Mouse (Mus musculus) midbrain, postnatal 0 days (tissue): Measurements from ENCODE around the gene Hfe. TPM values are rescaled to one million over a fixed set of nuclear protein-coding genes. Genes with fewer than 3 reads are reported as not detected.

Source experiments
- ATAC-seq: fragments of 200-750 bp; cut with Nextera tagmentation; 2 replicates; pipeline ENCODE4 v1.8.0; 2017; ENCODE audit warnings: moderate number of reproducible peaks, mild to moderate bottlenecking, moderate TSS enrichment, moderate library complexity; ENCODE audit not compliant: low FRiP score
- DNase-seq: peaks from one replicate; pipeline ENCODE4 v3.0.0-alpha.2; 2015; ENCODE audit warnings: low spot score
- H3K27ac ChIP-seq: fragments of 300-500 bp; sonication (generic); 2 replicates; pipeline ENCODE4 v1.5.1; 2014; ENCODE audit warnings: low read depth, mild to moderate bottlenecking, low read length, mixed read lengths
- H3K27me3 ChIP-seq: fragments of 300-500 bp; sonication (generic); 2 replicates; pipeline ENCODE4 v1.6.1; 2014; ENCODE audit warnings: low read length, control low read depth, mixed read lengths; ENCODE audit not compliant: insufficient read depth
- H3K36me3 ChIP-seq: fragments of 300-500 bp; sonication (generic); 2 replicates; pipeline ENCODE4 v1.6.1; 2014; ENCODE audit warnings: low read length, control low read depth, mixed read lengths; ENCODE audit not compliant: insufficient read depth
- H3K4me1 ChIP-seq: fragments of 300-500 bp; sonication (generic); 2 replicates; pipeline ENCODE4 v1.6.1; 2014; ENCODE audit warnings: mild to moderate bottlenecking, control low read depth, antibody characterized with exemption, low read length, mixed read lengths; ENCODE audit not compliant: insufficient read depth
- H3K4me2 ChIP-seq: fragments of 300-500 bp; sonication (generic); 2 replicates; pipeline ENCODE4 v1.6.1; 2014; ENCODE audit warnings: low read depth, mild to moderate bottlenecking, low read length, mixed read lengths; ENCODE audit not compliant: poor library complexity, severe bottlenecking
- H3K4me3 ChIP-seq: fragments of 300-500 bp; sonication (generic); 2 replicates; pipeline ENCODE4 v1.5.1; 2014; ENCODE audit warnings: low read depth, mild to moderate bottlenecking, low read length, moderate library complexity
- H3K9ac ChIP-seq: fragments of 300-500 bp; sonication (generic); replicated peaks from 2 replicates; pipeline ENCODE4 v1.6.1; 2014; ENCODE audit warnings: mild to moderate bottlenecking, low read length, moderate library complexity, mixed read lengths; ENCODE audit not compliant: poor library complexity, severe bottlenecking
- H3K9me3 ChIP-seq: fragments of 300-500 bp; sonication (generic); 2 replicates; pipeline ENCODE4 v1.6.1; 2016; ENCODE audit warnings: low read length, control low read depth
- CTCF ChIP-seq: IDR thresholded peaks from 2 replicates; pipeline ENCODE4 v1.5.1; 2016; ENCODE audit warnings: antibody characterized with exemption, mild to moderate bottlenecking
- WGBS: fragments of 180-500 bp; shearing (Covaris S2); extraction: QIAGEN DNeasy Blood & Tissue Kit; methylation state at CpG from one replicate; pipeline ENCODE4 v1.1.7; 2014; 5-methylcytosine and 5-hydroxymethylcytosine counted together
- microRNA-seq: library from miRNA; unstranded; fragments of <30 nt; microRNA quantifications from one replicate; pipeline ENCODE4, GENCODE M21; 2016; ENCODE audit warnings: borderline number of aligned reads
- polyA plus RNA-seq: library from polyadenylated mRNA; unstranded; fragments of >200 nt; fragmentation: Nextera tagmentation; extraction: Ambion mirVana; gene quantifications from 2 replicates; pipeline ENCODE4 v1.2.1, GENCODE M21; 2015
- total RNA-seq: library from RNA; depleted of rRNA; stranded (reverse); fragments of >200 nt; gene quantifications from 2 replicates; pipeline ENCODE4 v1.2.3, GENCODE M21; 2014; rRNA removed

The Hfe gene
- total and polyA plus RNA-seq, 2 experiments from 2014 or later: 1.8 to 4.0 TPM

DNA sequence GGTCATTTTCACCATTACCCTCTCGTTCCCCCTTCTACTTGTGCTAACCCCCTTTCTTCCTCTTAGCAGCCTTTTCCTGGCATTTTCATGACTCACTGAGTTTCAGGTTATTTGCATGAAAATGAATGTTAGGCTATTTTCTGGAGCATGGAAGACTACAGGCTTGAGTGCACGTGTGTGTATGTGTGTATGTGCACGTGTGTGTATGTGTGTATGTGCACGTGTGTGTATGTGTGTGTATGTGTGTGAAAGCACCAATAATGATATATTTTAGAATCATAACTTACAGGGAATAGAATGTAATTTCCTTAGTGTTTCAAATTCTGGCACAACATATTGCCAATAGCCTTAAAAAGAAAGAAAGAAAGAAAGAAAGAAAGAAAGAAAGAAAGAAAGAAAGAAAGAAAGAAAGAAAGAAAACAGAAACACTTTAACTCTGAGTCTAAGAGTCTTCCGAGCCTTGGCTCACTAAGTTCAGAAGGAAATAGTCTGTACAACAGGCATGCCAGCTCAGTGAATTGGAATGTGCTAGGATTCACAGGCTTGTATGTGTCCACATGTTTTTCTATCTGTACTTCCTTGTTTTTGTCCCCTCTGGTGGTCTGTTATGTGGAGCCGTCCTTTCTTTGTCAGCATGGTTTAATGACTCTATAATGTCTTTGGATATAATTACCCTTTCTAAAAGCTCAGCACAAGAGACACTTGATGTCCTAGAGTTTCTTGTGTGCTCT is 50.9 kb downstream of the Hfe start:
- H3K27ac ChIP-seq: no peak overlapping the region
- no peak overlapping the region for H3K9ac ChIP-seq
- H3K36me3 ChIP-seq: no peaks in the 10 kb centered on the region
- H3K27me3 ChIP-seq: no peaks in the 10 kb centered on the region
- H3K9me3 ChIP-seq: no peaks in the 10 kb centered on the region
- no peak overlapping the region for H3K4me2 ChIP-seq
- 71% methylated on average over 6 of the region's 6 CpGs for WGBS
- TF ChIP-seq CTCF: no peak
- no peak overlapping the region for H3K4me3 ChIP-seq
- no peak for ATAC-seq
- no peaks in the 10 kb centered on the region for H3K4me1 ChIP-seq
- DNase-seq: no peak

Small RNA genes lying within 50 kb of the gene (microRNA-seq; reads per million reads assigned to microRNA genes)
- gene Gm44314 (not detected), gene Gm44350 (not detected), gene Gm44484 (not detected)

Other genes with a start within 250 kb of the Hfe start
Only the 30 nearest of the 38 such genes appear.
- 8.7 and 34.2 TPM in 2 replicates for gene Hist1h2bh, start 167.5 kb downstream of the Hfe start, total RNA-seq
- 0.16 TPM in 1 of 2 replicates, not detected in the other for gene Hist1h2bh, start 167.5 kb downstream of the Hfe start, polyA plus RNA-seq
- gene Hist1h3f, start 166.8 kb downstream of the Hfe start, total RNA-seq: 154 and 239 TPM in 2 replicates
- 0.21 and 0.23 TPM in 2 replicates for gene Hist1h3f, start 166.8 kb downstream of the Hfe start, polyA plus RNA-seq
- 684 and 753 TPM in 2 replicates for gene Hist1h4f, start 159.2 kb downstream of the Hfe start, total RNA-seq
- gene Hist1h4f, start 159.2 kb downstream of the Hfe start, polyA plus RNA-seq: not detected in 2 replicates
- 21.3 and 23.4 TPM in 2 replicates for gene Hist1h1d, start 157.6 kb downstream of the Hfe start, total RNA-seq
- gene Hist1h1d, start 157.6 kb downstream of the Hfe start, polyA plus RNA-seq: 0.04 and 0.07 TPM in 2 replicates
- gene Hist1h3e, start 148.5 kb downstream of the Hfe start, total RNA-seq: 203 and 384 TPM in 2 replicates
- gene Hist1h3e, start 148.5 kb downstream of the Hfe start, polyA plus RNA-seq: 1.2 and 1.9 TPM in 2 replicates
- gene Hist1h2ae, start 139.6 kb downstream of the Hfe start, total RNA-seq: 76.7 and 98.8 TPM in 2 replicates
- 4.5 and 5.9 TPM in 2 replicates for gene Hist1h2ae, start 139.6 kb downstream of the Hfe start, polyA plus RNA-seq
- 248 and 572 TPM in 2 replicates for gene Hist1h2bg, start 139.5 kb downstream of the Hfe start, total RNA-seq
- 2.8 and 4.5 TPM in 2 replicates for gene Hist1h2bg, start 139.5 kb downstream of the Hfe start, polyA plus RNA-seq
- gene Hist1h2bf, start 136.7 kb downstream of the Hfe start, total RNA-seq: 194 and 327 TPM in 2 replicates
- 0.43 TPM in 1 of 2 replicates, not detected in the other for gene Hist1h2bf, start 136.7 kb downstream of the Hfe start, polyA plus RNA-seq
- gene Hist1h2ad, start 136.5 kb downstream of the Hfe start, total RNA-seq: 162 and 232 TPM in 2 replicates
- not detected in 2 replicates for gene Hist1h2ad, start 136.5 kb downstream of the Hfe start, polyA plus RNA-seq
- 49.8 and 92.5 TPM in 2 replicates for gene Hist1h3d, start 135.1 kb downstream of the Hfe start, total RNA-seq
- 0.42 and 0.55 TPM in 2 replicates for gene Hist1h3d, start 135.1 kb downstream of the Hfe start, polyA plus RNA-seq
- gene Hist1h4d, start 129.3 kb downstream of the Hfe start, total RNA-seq: 900 and 1,141 TPM in 2 replicates
- 18.0 and 18.8 TPM in 2 replicates for gene Hist1h4d, start 129.3 kb downstream of the Hfe start, polyA plus RNA-seq
- 75.1 and 75.2 TPM in 2 replicates for gene Hist1h2be, start 89.7 kb downstream of the Hfe start, total RNA-seq
- gene Hist1h2be, start 89.7 kb downstream of the Hfe start, polyA plus RNA-seq: 0.32 and 0.33 TPM in 2 replicates
- gene Hist1h1e, start 88.3 kb downstream of the Hfe start, total RNA-seq: 159 and 160 TPM in 2 replicates
- gene Hist1h1e, start 88.3 kb downstream of the Hfe start, polyA plus RNA-seq: 8.0 and 9.5 TPM in 2 replicates
- gene Hist1h2ac, start 26.9 kb downstream of the Hfe start, total RNA-seq: 16.6 and 45.8 TPM in 2 replicates
- 0.21 and 0.28 TPM in 2 replicates for gene Hist1h2ac, start 26.9 kb downstream of the Hfe start, polyA plus RNA-seq
- 66.3 and 125 TPM in 2 replicates for gene Hist1h2bc, start 26.7 kb downstream of the Hfe start, total RNA-seq
- gene Hist1h2bc, start 26.7 kb downstream of the Hfe start, polyA plus RNA-seq: 23.7 and 28.6 TPM in 2 replicates
- 0.93 TPM in 1 of 2 replicates, not detected in the other for gene Hist1h1t, start 15.0 kb downstream of the Hfe start, total RNA-seq
- gene Hist1h1t, start 15.0 kb downstream of the Hfe start, polyA plus RNA-seq: not detected in 2 replicates
- gene Hist1h4c, start 12.4 kb downstream of the Hfe start, total RNA-seq: 622 and 783 TPM in 2 replicates
- gene Hist1h4c, start 12.4 kb downstream of the Hfe start, polyA plus RNA-seq: 1.5 and 2.2 TPM in 2 replicates
- gene Hist1h1c, start 28.0 kb upstream of the Hfe start, total RNA-seq: 243 and 275 TPM in 2 replicates
- gene Hist1h1c, start 28.0 kb upstream of the Hfe start, polyA plus RNA-seq: 26.1 and 26.5 TPM in 2 replicates
- 206 and 420 TPM in 2 replicates for gene Hist1h3c, start 34.7 kb upstream of the Hfe start, total RNA-seq
- not detected in 2 replicates for gene Hist1h3c, start 34.7 kb upstream of the Hfe start, polyA plus RNA-seq
- 491 and 821 TPM in 2 replicates for gene Hist1h2bb, start 35.9 kb upstream of the Hfe start, total RNA-seq
- gene Hist1h2bb, start 35.9 kb upstream of the Hfe start, polyA plus RNA-seq: 0.61 TPM in 1 of 2 replicates, not detected in the other
- 98.5 and 290 TPM in 2 replicates for gene Hist1h2ab, start 40.3 kb upstream of the Hfe start, total RNA-seq
- 2.1 and 2.4 TPM in 2 replicates for gene Hist1h2ab, start 40.3 kb upstream of the Hfe start, polyA plus RNA-seq
- gene Hist1h3b, start 41.4 kb upstream of the Hfe start, total RNA-seq: 124 and 290 TPM in 2 replicates
- 0.50 and 0.51 TPM in 2 replicates for gene Hist1h3b, start 41.4 kb upstream of the Hfe start, polyA plus RNA-seq
- 143 and 315 TPM in 2 replicates for gene Hist1h4b, start 46.2 kb upstream of the Hfe start, total RNA-seq
- gene Hist1h4b, start 46.2 kb upstream of the Hfe start, polyA plus RNA-seq: 1.6 and 2.0 TPM in 2 replicates
- 171 and 405 TPM in 2 replicates for gene Hist1h4a, start 50.4 kb upstream of the Hfe start, total RNA-seq
- not detected in 2 replicates for gene Hist1h4a, start 50.4 kb upstream of the Hfe start, polyA plus RNA-seq
- gene Hist1h3a, start 51.5 kb upstream of the Hfe start, total RNA-seq: 322 and 620 TPM in 2 replicates
- 0.99 and 1.4 TPM in 2 replicates for gene Hist1h3a, start 51.5 kb upstream of the Hfe start, polyA plus RNA-seq
- 90.8 and 138 TPM in 2 replicates for gene Hist1h1a, start 52.8 kb upstream of the Hfe start, total RNA-seq
- gene Hist1h1a, start 52.8 kb upstream of the Hfe start, polyA plus RNA-seq: not detected in 2 replicates
- not detected in 2 replicates for gene Trim38, start 59.1 kb upstream of the Hfe start, total RNA-seq
- 0.10 TPM in 1 of 2 replicates, not detected in the other for gene Trim38, start 59.1 kb upstream of the Hfe start, polyA plus RNA-seq
- gene Slc17a2, start 96.1 kb upstream of the Hfe start, total RNA-seq: 0.11 TPM in 1 of 2 replicates, not detected in the other
- not detected in 2 replicates for gene Slc17a2, start 96.1 kb upstream of the Hfe start, polyA plus RNA-seq
- 0.05 TPM in 1 of 2 replicates, not detected in the other for gene Slc17a3, start 128.6 kb upstream of the Hfe start, total RNA-seq
- gene Slc17a3, start 128.6 kb upstream of the Hfe start, polyA plus RNA-seq: not detected in 2 replicates
- gene Slc17a1, start 156.9 kb upstream of the Hfe start, total RNA-seq: not detected in 2 replicates
- not detected in 2 replicates for gene Slc17a1, start 156.9 kb upstream of the Hfe start, polyA plus RNA-seq